Mouse (Mus musculus) ZHBTc4 (cell line): ENCODE data around the gene Mast4.

Experiments used
- DNase-seq: peaks from one replicate; pipeline ENCODE4 v3.0.0-alpha.2; 2011; ENCODE audit warnings: low read depth, low spot score

Gene Mast4

DNA sequence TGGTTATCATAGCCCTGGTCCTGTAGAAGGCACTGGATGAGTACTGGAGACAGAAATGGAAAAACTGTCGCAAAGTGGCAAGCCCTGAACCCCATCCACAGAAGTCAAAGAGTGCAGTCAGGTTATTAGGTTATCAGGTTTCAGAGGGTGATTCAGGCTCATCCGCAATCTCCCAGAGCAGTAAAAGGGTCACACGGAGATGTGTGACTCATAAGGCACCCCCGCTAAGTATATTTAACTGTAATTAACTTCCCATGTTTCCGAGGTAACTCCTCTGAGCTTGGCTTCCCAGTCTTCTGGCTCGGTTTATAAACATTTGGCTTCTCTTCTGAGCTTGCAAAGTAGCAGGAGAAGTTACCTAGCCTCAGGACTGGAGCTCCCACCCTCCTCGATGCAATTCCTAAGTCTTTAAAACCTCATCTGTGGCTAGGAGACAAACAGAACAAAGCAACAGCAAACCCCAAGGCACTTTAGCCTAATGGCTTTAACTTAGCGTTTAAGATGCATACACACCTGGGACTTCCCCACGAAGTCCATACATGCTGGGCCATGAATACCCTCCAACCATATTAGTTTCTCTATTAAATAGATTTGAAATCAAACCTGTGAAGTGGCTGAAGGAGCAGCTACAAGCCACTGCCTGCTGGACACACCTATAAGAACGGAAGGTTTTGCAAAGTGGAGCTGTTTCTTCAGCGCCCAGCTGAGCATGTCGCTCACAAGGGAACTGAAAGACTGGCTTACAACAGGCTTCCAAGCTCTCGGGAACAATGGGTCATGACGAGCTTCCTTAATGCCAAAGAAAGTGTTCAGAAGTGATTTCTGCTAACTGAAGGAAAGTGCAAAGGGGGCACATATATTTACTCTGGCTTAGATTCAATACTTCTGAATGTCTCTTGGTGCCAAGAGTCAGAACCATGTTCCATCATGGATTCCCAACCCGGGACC lies 439.7 kb downstream of the Mast4 start:
- DNase-seq: peak; percentile 34

DNA sequence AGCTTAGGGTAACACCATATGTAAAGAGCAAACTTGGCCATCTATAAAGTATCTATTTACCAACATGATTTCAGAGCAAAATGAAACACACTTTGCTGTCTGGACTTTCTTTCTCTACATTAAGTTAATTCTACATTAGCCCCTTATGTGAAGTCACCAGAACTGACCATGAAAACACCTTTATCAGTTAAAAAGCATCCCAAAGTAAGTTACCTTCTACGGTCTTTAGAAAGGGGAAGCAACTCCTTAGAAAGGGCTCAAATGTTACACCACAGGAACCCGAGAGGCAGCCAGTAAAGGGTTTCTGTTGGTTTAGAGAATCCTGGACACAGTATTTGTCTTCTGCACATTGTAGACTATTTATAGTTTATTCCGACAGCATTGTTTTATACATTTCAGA lies 441.5 kb downstream of the Mast4 start:
- DNase-seq: no peak

DNA sequence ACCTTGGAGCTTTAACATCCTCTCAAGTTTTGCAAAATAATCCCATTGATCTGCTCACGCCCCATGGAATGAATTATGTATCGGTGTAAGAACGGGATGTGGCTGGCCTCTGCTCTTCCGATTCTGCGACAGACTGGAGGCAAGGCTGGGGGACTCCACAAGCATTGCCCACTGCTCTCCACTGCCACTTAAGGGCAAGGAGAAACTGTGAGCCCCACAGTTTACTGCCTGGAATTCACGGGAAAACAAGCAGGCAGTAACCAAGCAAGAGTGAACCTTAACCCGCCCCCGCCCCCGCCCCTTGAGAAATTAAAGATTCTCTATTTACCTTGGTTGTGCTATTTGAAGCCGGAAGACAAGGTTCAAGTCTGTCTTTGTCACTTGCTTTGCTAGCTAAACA lies 444.3 kb downstream of the Mast4 start:
- no peak for DNase-seq

DNA sequence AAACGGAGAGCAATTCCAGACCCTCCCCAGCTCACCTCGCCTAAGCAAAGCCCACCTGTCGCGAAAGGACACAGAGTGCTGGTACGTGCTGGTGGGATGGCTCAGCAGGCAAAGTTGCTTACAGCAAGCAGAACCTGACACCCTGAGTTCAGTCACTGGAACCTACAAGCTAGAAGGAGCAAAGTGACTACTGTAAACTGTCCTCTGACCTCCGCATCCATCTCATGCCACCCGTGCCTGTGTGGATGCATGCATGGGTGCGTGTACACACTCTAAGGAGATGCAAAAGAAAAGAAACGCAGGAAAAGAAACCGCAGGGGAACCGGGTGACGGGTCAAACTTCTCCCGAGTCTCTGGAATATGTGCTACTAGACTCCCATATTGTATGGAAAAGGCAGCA lies 444.8 kb downstream of the Mast4 start:
- peak; percentile 33 for DNase-seq

DNA sequence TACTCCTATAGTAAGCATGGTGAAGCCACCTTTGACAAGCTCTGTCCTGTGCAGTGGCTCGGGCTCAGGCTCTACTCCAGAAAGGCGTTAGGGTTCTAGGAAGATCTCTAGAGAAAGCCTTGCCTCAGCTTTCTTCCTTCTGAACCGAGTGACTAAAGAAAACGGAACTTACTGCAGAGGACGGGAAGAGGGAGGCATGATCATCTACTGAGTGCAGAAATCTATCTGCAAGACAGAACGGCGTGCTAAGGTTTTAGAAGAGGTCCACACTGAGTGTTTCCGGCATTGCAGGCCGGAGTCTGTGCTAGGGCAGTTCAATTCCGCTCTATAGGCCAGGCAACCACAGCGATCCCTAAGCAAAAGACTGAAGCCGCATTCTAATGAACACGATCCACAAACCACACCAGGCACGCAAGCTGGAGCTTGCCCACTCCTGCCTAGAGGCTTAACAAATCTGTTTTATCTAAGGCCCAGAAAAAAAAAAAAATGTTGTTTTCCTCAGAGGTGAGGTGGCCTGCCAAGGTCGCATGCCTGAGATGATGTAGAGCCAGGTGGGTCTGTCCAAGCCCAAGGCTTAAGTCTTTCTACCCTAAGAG lies 445.3 kb downstream of the Mast4 start:
- DNase-seq: peak; percentile 32

DNA sequence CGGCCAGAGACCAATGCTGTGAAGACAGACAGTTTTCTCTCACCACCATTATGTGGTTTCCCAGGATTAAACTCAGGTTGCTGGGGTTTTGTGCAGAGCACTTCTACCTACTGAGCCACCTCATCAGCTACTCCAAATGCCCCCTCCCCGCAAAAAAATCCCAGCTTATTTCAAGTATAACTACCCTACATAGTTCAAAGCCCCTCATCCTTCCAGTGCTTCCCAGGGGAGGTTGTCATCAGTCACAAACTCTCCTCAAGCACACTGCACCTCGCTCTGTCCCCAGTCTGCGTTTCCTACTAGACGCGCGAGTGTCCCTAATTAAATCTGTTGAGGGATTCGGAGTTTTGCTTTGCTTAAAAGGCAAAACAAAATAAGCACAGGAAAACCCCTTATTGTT lies 446.1 kb downstream of the Mast4 start:
- DNase-seq: no peak

DNA sequence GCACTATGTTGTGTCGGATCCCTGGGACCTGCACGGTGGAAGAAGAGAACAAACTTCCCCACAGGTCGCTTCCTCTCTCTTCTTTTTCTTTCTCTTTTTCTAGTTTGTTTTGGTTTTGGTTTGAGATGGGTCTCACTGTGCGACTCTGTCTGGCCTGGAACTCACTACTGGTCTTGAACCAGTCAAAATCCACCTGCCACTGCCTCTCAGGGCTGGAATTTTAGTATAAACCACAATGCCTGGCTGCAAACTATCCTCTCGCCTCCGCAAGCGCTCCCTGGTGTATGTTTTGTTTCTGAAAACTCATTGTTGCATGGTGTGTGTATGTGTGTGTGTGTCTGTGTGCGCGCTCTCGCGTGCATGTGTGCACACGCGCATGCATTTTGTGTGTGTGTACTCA lies 446.8 kb downstream of the Mast4 start:
- no peak for DNase-seq

DNA sequence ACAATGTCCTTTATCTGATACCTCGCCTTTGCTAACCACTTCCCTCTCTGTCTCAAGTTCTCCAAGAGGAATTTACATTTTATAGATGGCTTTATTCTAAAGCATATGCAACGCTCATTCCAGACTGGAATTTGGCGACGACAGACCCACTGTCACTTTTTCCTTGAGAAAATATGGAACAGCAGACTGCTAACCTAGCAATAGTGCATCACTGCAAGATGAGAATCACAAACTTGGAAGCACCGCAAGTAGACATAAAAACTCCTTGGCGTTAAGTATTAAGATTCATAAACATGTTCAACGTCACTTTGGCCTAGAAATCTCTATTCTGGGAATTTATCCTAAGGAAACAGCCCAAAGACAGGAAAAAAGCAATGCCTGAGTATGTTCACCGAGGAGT lies 447.5 kb downstream of the Mast4 start:
- no peak for DNase-seq

DNA sequence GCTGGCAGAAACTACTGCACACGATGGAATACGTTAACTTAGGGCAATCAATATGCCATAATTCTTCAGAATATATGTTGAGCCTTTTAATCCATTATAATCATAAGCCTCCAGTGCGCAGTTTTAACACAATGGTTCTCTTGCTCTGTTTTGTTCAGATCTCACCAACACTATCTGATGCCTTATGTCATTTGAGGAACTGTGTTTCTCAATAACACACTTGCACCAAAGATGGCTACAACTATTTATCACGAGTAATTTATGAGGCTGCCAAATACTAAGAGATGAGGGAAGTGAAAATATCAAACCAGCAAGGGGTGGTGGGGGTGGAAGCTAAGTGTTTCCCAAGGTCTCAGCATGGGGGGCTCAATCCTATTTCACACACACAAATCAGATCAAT lies 448.1 kb downstream of the Mast4 start:
- DNase-seq: no peak

DNA sequence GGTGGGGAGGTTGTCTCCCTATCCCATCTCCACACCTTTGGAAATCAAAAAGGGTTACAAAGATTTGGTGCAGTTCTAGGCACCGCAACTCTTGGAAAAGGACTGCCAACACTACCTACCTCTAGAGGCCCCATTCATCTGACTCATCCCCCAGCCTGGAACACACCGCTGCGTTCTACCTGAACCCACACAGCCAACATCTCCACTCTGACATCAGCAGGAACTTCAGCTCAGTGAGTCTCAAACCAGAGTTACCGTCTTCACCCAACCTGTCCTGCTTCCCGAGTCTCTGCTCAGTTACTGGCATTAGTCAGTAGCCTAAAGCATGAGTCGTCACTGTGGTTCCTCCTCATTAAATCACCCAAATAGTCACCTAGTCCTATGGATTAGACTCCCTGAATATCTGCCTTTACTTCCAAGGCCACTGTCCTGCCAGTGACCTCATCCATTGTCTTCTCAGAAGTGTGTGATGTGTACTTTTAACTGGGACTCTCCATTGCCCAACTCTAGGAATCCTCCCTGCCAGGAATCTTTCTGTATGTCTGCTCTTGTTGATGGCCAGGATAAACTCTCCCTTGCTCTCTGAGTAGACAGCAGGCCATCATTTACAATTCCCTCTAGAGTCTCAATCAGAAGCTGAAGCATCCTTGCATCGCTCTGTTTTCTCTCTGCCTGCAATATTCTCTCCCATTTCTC lies 453.8 kb downstream of the Mast4 start:
- DNase-seq: no peak

DNA sequence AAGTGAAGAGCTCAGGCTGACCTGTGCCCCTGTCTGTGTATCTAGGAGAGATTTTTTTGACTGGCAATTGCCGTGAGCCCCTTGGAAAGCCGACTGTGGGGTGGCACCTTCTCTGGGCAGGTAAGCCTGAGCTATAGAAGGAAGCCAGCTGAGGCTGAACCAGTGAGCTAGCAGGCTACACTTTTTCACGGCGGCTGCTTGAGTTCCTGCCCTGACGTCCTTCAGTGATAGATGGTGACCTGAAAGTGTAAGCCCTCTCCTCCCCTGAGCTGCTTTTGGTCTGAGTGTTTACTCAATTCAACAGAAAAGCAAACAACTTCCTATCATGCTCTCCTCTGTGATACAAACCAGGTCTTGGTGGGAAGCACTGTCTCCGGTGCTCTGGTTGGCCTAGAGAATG lies 455.7 kb downstream of the Mast4 start:
- no peak for DNase-seq

DNA sequence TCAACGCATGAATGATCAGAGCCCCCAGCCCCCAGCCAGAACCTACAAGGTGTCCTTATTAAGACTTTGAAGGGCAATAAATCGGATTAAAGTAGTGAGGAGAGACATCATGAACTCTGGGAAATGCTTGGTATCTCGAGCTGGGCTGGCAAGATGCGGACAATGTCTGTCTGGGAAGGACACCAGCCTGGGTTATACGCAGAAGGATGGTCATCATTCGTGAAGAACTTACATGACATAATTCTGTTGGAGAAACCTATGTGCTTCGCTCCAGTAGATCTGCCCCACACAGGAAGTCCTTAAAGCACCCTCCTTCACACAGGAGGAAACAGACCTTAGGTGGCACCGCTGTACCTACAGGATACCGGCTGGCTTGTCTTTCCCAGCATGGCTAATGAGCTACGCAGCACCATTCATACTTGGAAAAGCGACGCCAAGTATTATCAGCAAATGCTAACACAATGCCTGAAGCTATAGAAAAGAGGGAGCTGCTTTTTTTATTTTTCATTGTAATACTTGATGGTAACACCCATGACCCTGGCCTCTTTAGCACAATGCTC lies 456.5 kb downstream of the Mast4 start:
- no peak for DNase-seq

DNA sequence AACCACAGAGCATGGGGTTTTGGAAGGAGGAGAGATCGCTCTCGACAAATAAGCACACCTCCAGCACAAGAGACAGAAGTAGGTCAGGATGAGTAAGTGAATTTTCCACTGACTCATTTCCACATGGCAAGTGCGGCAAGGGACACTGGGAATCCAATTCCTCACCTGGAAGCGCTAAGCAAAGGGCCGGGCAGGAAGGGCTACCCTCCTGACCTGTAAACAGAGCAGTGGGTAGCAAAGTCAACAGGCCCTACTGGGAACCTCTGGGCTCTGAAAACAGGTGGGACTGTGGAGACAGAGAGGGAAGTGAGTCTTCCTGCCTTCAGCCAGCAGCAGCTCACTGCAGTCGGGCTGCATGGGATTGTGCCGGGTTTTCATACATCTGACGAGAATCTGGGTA lies 457.1 kb downstream of the Mast4 start:
- DNase-seq: no peak

DNA sequence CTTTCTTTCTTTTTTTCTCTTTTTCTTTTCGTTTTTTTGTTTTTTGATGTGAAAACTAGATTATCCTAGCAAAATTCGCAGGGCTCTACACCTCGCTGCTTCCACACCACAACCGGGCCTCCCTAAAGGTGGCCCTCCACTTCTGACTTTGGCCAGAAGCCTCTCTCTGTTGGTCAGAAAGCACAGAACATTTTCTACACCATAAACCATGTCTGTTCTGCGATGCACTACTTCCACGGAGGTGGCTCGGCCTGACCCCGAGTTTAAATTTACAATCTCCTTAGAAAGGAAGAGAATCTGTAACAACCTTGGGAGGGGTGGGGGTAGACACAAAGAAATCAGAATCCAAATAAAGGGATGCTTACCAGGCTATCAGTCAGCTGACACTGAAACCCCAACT lies 458.8 kb downstream of the Mast4 start:
- DNase-seq: no peak

DNA sequence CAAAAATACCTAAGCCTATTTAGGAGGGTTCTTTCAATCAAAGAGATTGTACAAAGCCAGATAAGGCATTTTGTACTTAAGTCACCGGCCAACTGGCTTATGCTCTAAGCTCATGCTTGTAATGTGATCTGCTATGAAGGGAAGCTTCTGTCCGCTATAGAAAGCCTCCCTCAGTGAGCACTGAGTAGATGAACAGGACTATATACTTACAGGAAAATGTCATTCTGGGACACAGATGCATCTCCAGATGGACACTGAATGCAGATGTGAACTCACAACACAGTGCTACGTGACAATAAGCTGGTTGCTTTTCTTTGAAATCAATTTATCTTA lies 459.2 kb downstream of the Mast4 start:
- DNase-seq: no peak

DNA sequence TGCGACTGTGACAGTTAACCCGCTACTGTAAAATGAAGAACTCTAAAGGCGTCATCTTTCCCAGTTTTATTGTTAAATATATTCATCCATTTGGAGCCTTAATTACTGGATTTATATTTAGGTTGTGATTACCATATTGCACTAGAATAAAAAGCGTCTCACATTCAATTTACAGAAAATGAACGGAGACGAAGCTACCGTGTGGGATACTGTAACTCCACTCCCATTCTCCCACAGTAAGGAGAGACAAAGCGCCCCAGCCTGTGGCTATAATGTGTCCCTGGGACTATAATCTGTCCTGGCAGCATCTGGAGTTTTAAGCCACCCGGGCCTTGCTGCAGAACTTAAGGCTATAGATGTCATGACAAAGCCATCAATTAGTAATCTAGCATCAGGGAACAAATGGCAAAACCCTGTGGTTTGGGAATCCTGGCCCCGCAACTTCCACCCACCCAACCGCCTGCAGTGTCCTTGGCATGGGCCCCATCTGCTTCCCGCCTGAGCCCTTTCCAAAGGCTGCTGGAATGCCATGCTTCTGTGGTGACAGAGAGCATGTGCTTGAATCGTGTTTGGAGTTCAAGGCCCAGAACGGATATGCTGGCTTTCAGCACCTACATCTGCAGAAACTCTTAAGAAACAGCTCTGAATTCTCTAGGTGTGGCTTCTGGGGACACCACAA lies 459.7 kb downstream of the Mast4 start:
- DNase-seq: peak; percentile 32

DNA sequence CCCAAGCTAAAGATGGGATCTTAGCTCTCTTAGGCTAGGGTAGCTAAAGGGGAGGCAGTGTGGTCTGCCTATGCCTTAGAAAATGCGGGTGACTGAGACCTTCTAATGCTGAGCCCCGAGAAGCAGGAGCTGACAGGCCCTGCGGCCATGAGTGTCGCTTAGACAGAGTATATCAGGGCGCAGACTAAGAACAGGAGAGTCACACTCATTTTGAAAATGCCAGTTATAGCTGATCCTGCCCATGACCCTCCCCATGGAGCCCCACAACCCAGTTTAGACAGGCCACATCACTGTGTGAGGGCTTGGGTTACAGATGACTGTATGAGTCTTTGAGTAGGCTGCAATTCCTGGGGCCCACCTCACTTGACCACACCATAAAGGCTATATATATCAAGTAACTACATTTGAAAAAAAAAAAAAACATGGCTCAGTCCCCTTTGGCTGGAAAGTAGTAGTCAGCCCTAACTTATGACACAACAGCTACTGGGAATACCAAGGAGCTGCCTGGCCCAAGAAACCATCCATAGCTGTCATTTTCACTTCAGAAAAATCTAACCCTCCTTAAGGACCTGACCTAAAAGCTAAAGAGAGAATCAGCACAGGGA lies 460.8 kb downstream of the Mast4 start:
- DNase-seq: no peak

DNA sequence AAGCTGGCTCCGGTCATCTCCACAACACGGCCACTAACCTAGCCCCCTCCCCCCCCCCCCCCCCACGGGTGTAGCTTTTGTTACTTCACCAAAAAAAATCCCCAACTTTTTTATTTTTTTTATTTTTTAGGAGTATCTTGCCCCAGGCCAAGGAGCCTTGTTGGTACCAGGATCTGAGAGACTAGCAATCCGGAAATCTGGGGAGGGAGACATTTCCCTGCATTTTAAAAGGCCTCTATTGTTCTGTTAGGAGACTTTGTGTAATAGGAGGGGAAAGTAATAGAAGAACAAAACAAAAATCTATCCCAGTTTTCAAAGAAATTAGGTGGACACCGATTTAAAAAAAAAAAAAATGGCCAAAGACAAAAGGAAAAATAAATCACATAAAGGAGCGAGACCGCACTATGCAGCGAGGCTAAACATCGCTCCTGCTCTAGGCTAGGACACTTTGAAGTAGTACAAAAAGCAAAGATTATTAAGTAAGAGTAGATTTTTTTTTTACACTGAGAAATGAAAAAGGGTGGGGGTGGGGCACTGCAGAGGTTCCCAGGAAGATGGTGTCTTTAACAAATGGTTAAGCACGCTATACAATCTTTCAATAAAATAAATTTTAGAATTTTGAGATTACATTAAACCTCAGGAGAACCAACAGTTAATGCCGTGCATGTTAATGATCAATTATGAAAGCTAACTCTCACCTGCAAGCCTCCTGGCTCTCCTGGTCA lies 462.8 kb downstream of the Mast4 start:
- no peak for DNase-seq

DNA sequence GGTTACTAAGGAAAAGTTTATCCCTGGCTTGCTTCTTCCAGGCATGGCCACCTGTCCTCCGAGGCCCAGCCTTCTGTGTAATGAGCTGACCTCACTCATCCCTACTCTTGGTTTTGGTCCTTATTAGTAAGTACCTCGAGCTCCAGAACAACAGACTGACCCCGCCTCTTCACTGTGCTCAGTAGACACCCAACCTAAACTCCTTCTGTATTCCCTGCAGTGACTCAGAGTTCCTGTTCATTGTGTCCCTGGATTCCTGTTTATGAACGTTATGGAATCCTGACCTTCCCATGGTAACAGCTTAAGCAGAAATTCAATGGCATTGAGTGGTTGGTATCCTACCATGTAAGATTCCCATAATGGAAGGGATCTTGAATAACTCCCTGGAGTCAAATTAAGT lies 464.8 kb downstream of the Mast4 start:
- no peak for DNase-seq

DNA sequence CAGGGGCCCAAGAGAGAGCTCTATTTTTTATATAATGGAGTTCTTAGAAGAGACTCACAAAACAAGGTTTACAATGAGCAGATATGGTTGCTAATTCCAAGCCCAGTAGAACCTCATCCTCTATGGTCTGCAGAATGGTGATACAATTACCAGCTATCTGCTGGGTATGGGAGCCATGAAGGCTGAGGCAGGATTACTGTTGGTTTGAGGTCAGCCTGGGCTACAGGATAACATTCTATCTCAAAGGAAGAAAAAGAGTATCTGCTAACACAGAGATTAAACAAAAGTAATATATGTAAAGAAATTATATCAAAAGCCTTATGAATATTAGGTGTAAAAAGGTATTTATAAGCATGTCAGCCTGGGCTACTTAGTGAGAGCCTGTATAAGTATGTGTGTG lies 467.5 kb downstream of the Mast4 start:
- no peak for DNase-seq
